Mouse (Mus musculus) C2C12 (cell line): ENCODE results near the gene Kcnk2.

Source experiments
- CEBPB ChIP-seq: IDR thresholded peaks from one replicate; pipeline ENCODE4 v1.6.1; 2011; ENCODE audit warnings: low read depth, mild to moderate bottlenecking, control low read depth, moderate library complexity
- CTCF ChIP-seq: IDR thresholded peaks from one replicate; pipeline ENCODE4 v1.5.1; 2011; ENCODE audit not compliant: control insufficient read depth, insufficient read depth, insufficient read length
- USF1 ChIP-seq: IDR thresholded peaks from one replicate; pipeline ENCODE4 v1.6.1; 2011; ENCODE audit warnings: low read depth, mild to moderate bottlenecking, control low read depth, moderate library complexity

- TF ChIP-seq CTCF, result no peak
- no peak for TF ChIP-seq CEBPB
- no peak for TF ChIP-seq USF1
These were observed 35.1 kb upstream of the Kcnk2 start for GRCm38 (mm10) chr1:189437126-189437525.
